Mouse (Mus musculus) small intestine, adult 2 months (tissue): ENCODE data around the gene Ercc1. TPM values are rescaled to one million over a fixed set of nuclear protein-coding genes. Genes with fewer than 3 reads are reported as not detected.

Experiments
- H3K27ac ChIP-seq: fragments of 200-500 bp; 2 replicates; pipeline ENCODE4 v1.5.1; 2012; ENCODE audit warnings: low read depth, low read length, control low read depth, inconsistent platforms; ENCODE audit not compliant: insufficient read depth
- H3K27me3 ChIP-seq: fragments of 200-500 bp; 2 replicates; pipeline ENCODE4 v1.6.1; 2012; ENCODE audit warnings: mild to moderate bottlenecking, moderate library complexity, low read length, inconsistent platforms; ENCODE audit not compliant: control insufficient read depth, insufficient read depth
- H3K36me3 ChIP-seq: fragments of 200-500 bp; 2 replicates; pipeline ENCODE4 v1.6.1; 2012; ENCODE audit warnings: mild to moderate bottlenecking, low read length, control low read depth, inconsistent platforms; ENCODE audit not compliant: control insufficient read depth, insufficient read depth
- H3K4me1 ChIP-seq: fragments of 200-500 bp; 2 replicates; pipeline ENCODE4 v1.6.1; 2012; ENCODE audit warnings: low read length, inconsistent platforms, mixed read lengths; ENCODE audit not compliant: control insufficient read depth, insufficient read depth, insufficient read length
- H3K4me3 ChIP-seq: fragments of 200-500 bp; 2 replicates; pipeline ENCODE4 v1.5.1; 2012; ENCODE audit warnings: low read depth, mild to moderate bottlenecking, control low read depth, inconsistent platforms, low read length, moderate library complexity
- CTCF ChIP-seq: fragments of 200-500 bp; IDR thresholded peaks from 2 replicates; pipeline ENCODE4 v1.5.1; 2012; ENCODE audit warnings: low read depth, mild to moderate bottlenecking, control low read depth, inconsistent platforms, low read length, moderate library complexity, mixed read lengths; ENCODE audit not compliant: insufficient replicate concordance, insufficient read length; ENCODE audit errors: extremely low read depth
- POLR2A ChIP-seq: fragments of 200-500 bp; IDR thresholded peaks from 2 replicates; pipeline ENCODE4 v1.6.1; 2012; ENCODE audit warnings: low read depth, mild to moderate bottlenecking, control low read depth, inconsistent platforms, low read length, moderate library complexity
- WGBS: fragments of 180-500 bp; shearing (Covaris S2); methylation state at CpG from one replicate; pipeline ENCODE4 v1.1.7; 2018; 5-methylcytosine and 5-hydroxymethylcytosine counted together
- polyA plus RNA-seq: library from polyadenylated mRNA; depleted of rRNA; stranded (reverse); fragments of >200 nt; gene quantifications from 2 replicates; pipeline ENCODE4 v1.2.3, GENCODE M21; 2012

The Ercc1 gene
- polyA plus RNA-seq, 1 experiment, result 17.5 TPM

GRCm38 (mm10) chr7:19388699-19389413 is 44.3 kb downstream of the Ercc1 start:
- H3K4me1 ChIP-seq, result no peaks in the 10 kb centered on the region
- peaks cover 73% of the 10 kb centered on the region for H3K36me3 ChIP-seq
- H3K27ac ChIP-seq, result no peak overlapping the region
- TF ChIP-seq CTCF (no peak), POLR2A (0 out of 2 replicates have a peak, but pooled peaks have one; percentile 14)
- WGBS, result 82% methylated on average over 10 of the region's 10 CpGs
- H3K27me3 ChIP-seq, result no peaks in the 10 kb centered on the region
- H3K4me3 ChIP-seq, result no peak overlapping the region

GRCm38 (mm10) chr7:19394484-19394883 is 49.9 kb downstream of the Ercc1 start:
- Histone ChIP-seq H3K36me3 (peaks cover 51% of the 10 kb centered on the region), H3K27ac (no peak overlapping the region), H3K4me1 (0 out of 2 replicates have a peak, but pooled peaks cover 3% of the 10 kb centered on the region), H3K27me3 (no peaks in the 10 kb centered on the region), H3K4me3 (no peak overlapping the region)
- 87% methylated on average over 8 of the region's 8 CpGs for WGBS
- TF ChIP-seq CTCF (no peak), POLR2A (no peak)

- WGBS, result 5% methylated on average over 27 of the region's 27 CpGs
- no peak for TF ChIP-seq POLR2A
- no peak for TF ChIP-seq CTCF
- peaks cover 7% of the 10 kb centered on the region for H3K27me3 ChIP-seq
- no peak overlapping the region for H3K27ac ChIP-seq
- peaks cover 7% of the 10 kb centered on the region for H3K36me3 ChIP-seq
- H3K4me1 ChIP-seq, result peaks cover 9% of the 10 kb centered on the region
- peak overlapping the region; percentile 17 for H3K4me3 ChIP-seq
Measured at GRCm38 (mm10) chr7:19399496-19400280, 55.1 kb downstream of the Ercc1 start.

- H3K36me3 ChIP-seq, result no peaks in the 10 kb centered on the region
- no peak overlapping the region for H3K27ac ChIP-seq
- H3K4me3 ChIP-seq, result no peak overlapping the region
- peaks cover 7% of the 10 kb centered on the region for H3K27me3 ChIP-seq
- TF ChIP-seq POLR2A, result no peak
- peak; percentile 39; the same call in 1 of the 2 replicates for TF ChIP-seq CTCF
- WGBS, result 86% methylated on average over 4 of the region's 4 CpGs
- H3K4me1 ChIP-seq, result peaks cover 11% of the 10 kb centered on the region
Measured at GRCm38 (mm10) chr7:19400946-19401345, 56.4 kb downstream of the Ercc1 start.

DNA sequence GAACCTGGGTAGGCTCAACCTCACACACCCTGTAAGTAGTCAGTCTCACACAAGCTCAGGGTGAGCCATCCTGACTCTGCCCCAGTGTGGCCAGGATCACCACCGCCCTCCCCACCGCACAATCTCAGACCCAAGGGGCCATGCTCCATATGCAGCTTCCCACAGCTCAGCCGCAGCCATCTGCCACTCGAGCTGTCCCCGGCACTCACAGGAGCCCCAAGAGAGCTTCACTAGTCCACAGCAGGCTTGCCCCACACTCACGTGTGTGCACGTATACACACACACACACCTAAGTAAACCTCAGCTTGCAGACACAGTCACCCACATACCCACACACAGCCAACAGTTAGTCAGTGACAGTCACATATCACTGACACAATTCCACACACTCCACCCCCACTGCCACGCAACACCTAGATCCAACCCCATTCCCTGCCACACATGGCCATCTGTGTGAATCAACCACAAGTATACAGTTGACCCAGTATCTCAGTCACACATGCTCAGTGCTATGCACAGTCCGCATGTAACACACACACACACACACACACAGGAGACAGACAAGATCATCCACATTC is 58.0 kb downstream of the Ercc1 start:
- TF ChIP-seq CTCF (no peak), POLR2A (no peak)
- 76% methylated on average over 9 of the region's 9 CpGs for WGBS
- H3K36me3 ChIP-seq, result no peaks in the 10 kb centered on the region
- no peak overlapping the region for H3K27ac ChIP-seq
- H3K4me3 ChIP-seq, result no peak overlapping the region
- H3K27me3 ChIP-seq, result peaks cover 7% of the 10 kb centered on the region
- H3K4me1 ChIP-seq, result peaks cover 11% of the 10 kb centered on the region

GRCm38 (mm10) chr7:19403731-19404296 is 59.2 kb downstream of the Ercc1 start, which contains the start of gene Klc3:
Gene Klc3, minus strand, starts transcription at chr7:19404104.
- no peaks in the 10 kb centered on the region for H3K36me3 ChIP-seq
- WGBS, result 1% methylated on average over 62 of the region's 62 CpGs
- TF ChIP-seq CTCF, result no peak
- no peak for TF ChIP-seq POLR2A
- H3K4me3 ChIP-seq, result peak within 1 kb of the TSS; percentile 64
- H3K4me1 ChIP-seq, result peaks cover 11% of the 10 kb centered on the region
- peaks cover 7% of the 10 kb centered on the region for H3K27me3 ChIP-seq
- no peak within 1 kb of the TSS for H3K27ac ChIP-seq

DNA sequence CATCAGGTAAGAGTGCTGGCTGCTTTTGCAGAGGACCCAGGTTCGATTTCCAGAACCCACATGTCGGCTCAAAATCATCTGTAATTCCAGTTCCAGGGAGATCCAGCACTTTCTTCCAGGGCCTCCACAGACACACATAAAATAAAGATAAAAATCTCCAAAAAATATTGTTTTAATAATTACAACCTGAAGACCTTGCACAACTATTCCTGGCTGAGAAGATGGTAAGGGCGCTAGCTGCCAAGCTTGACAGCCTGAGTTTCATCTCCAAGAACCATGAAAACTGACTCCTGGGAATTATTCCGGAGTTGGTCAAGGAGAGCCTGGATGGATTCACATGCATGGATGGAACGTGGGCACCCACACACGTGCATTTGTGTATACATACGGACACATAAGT is 59.9 kb downstream of the Ercc1 start, which contains the start of gene Ckm:
Gene Ckm (plus strand): TSS at position 301 of the 400 bp plus-strand sequence.
- H3K27ac ChIP-seq, result no peak within 1 kb of the TSS
- TF ChIP-seq POLR2A, result no peak
- TF ChIP-seq CTCF, result no peak
- peaks cover 8% of the 10 kb centered on the region for H3K4me1 ChIP-seq
- peaks cover 7% of the 10 kb centered on the region for H3K27me3 ChIP-seq
- peak within 1 kb of the TSS; percentile 64 for H3K4me3 ChIP-seq
- 48% methylated on average over 7 of the region's 7 CpGs for WGBS
- no peaks in the 10 kb centered on the region for H3K36me3 ChIP-seq
